Mouse (Mus musculus) hindbrain, embryonic 10.5 days (tissue): ENCODE data around the gene Bcl7a. TPM values are rescaled to one million over a fixed set of nuclear protein-coding genes. Genes with fewer than 3 reads are reported as not detected.

ENCODE experiments used
- DNase-seq: peaks from one replicate; pipeline ENCODE4 v3.0.0-alpha.2; 2017; ENCODE audit warnings: low spot score
- H3K27ac ChIP-seq: fragments of 300-500 bp; sonication (generic); 2 replicates; pipeline ENCODE4 v1.5.1; 2016; ENCODE audit warnings: mild to moderate bottlenecking, moderate library complexity
- H3K27me3 ChIP-seq: fragments of 300-500 bp; sonication (generic); 2 replicates; pipeline ENCODE4 v1.6.1; 2016; ENCODE audit warnings: mild to moderate bottlenecking; ENCODE audit not compliant: poor library complexity, insufficient read depth, severe bottlenecking
- H3K36me3 ChIP-seq: fragments of 300-500 bp; sonication (generic); 2 replicates; pipeline ENCODE4 v1.6.1; 2016; ENCODE audit warnings: mild to moderate bottlenecking, moderate library complexity
- H3K4me1 ChIP-seq: fragments of 300-500 bp; sonication (generic); replicated peaks from 2 replicates; pipeline ENCODE4 v1.6.1; 2016; ENCODE audit warnings: mild to moderate bottlenecking
- H3K4me3 ChIP-seq: fragments of 300-500 bp; sonication (generic); 2 replicates; pipeline ENCODE4 v1.5.1; 2016; ENCODE audit warnings: mild to moderate bottlenecking, moderate library complexity
- H3K9me3 ChIP-seq: fragments of 300-500 bp; sonication (generic); 2 replicates; pipeline ENCODE4 v1.6.1; 2016; ENCODE audit warnings: mild to moderate bottlenecking, moderate library complexity
- WGBS: fragments of 180-500 bp; shearing (Covaris S2); methylation state at CpG from one replicate; pipeline ENCODE4 v1.1.7; 2016; 5-methylcytosine and 5-hydroxymethylcytosine counted together
- polyA plus RNA-seq: library from polyadenylated mRNA; unstranded; fragments of >200 nt; fragmentation: Nextera tagmentation; extraction: Ambion mirVana; gene quantifications from 2 replicates; pipeline ENCODE4 v1.2.1, GENCODE M21; 2016

The Bcl7a gene
- polyA plus RNA-seq, 1 experiment from 2014 or later, result 48.0 TPM

- H3K36me3 ChIP-seq, result peaks cover 99% of the 10 kb centered on the region
- no peaks in the 10 kb centered on the region for H3K4me1 ChIP-seq
- no peaks in the 10 kb centered on the region for H3K27me3 ChIP-seq
- no peaks in the 10 kb centered on the region for H3K9me3 ChIP-seq
- no peak overlapping the region for H3K4me3 ChIP-seq
- WGBS, result 95% methylated on average over 5 of the region's 5 CpGs
- DNase-seq, result no peak
- no peak overlapping the region for H3K27ac ChIP-seq
Observed at GRCm38 (mm10) chr5:123370049-123370448, 26.4 kb downstream of the Bcl7a start.

- Histone ChIP-seq H3K4me3 (no peak overlapping the region), H3K27ac (no peak overlapping the region), H3K9me3 (no peaks in the 10 kb centered on the region), H3K4me1 (peaks cover 13% of the 10 kb centered on the region), H3K27me3 (no peaks in the 10 kb centered on the region), H3K36me3 (peaks cover 60% of the 10 kb centered on the region)
- DNase-seq, result no peak
- WGBS, result 89% methylated on average over 10 of the region's 10 CpGs
Observed at GRCm38 (mm10) chr5:123375262-123375661, 31.6 kb downstream of the Bcl7a start.

GRCm38 (mm10) chr5:123375793-123376452, 32.3 kb downstream of the Bcl7a start:
- no peak for DNase-seq
- Histone ChIP-seq H3K36me3 (peaks cover 54% of the 10 kb centered on the region), H3K4me1 (peaks cover 13% of the 10 kb centered on the region), H3K4me3 (no peak overlapping the region), H3K27me3 (no peaks in the 10 kb centered on the region), H3K27ac (no peak overlapping the region), H3K9me3 (no peaks in the 10 kb centered on the region)
- WGBS, result 91% methylated on average over 6 of the region's 6 CpGs

- no peaks in the 10 kb centered on the region for H3K9me3 ChIP-seq
- H3K27ac ChIP-seq, result no peak overlapping the region
- 78% methylated on average over 10 of the region's 10 CpGs for WGBS
- no peaks in the 10 kb centered on the region; the same call in 1 of the 2 replicates for H3K27me3 ChIP-seq
- DNase-seq, result no peak
- H3K4me3 ChIP-seq, result no peak overlapping the region
- H3K36me3 ChIP-seq, result peaks cover 47% of the 10 kb centered on the region
- H3K4me1 ChIP-seq, result peaks cover 15% of the 10 kb centered on the region
Observed at GRCm38 (mm10) chr5:123376569-123376968, 32.9 kb downstream of the Bcl7a start.

GRCm38 (mm10) chr5:123377120-123377955, 33.7 kb downstream of the Bcl7a start:
- H3K27me3 ChIP-seq, result no peaks in the 10 kb centered on the region; the same call in 1 of the 2 replicates
- H3K27ac ChIP-seq, result no peak overlapping the region; the same call in 1 of the 2 replicates
- no peaks in the 10 kb centered on the region for H3K9me3 ChIP-seq
- H3K4me3 ChIP-seq, result no peak overlapping the region
- peaks cover 40% of the 10 kb centered on the region for H3K36me3 ChIP-seq
- peak; percentile 73 for DNase-seq
- peaks cover 21% of the 10 kb centered on the region for H3K4me1 ChIP-seq
- 70% methylated on average over 15 of the region's 15 CpGs for WGBS

- Histone ChIP-seq H3K27ac (peak overlapping the region; percentile 5; the same call in 1 of the 2 replicates), H3K27me3 (no peaks in the 10 kb centered on the region; the same call in 1 of the 2 replicates), H3K36me3 (peaks cover 26% of the 10 kb centered on the region), H3K4me3 (no peak overlapping the region), H3K9me3 (no peaks in the 10 kb centered on the region), H3K4me1 (peaks cover 21% of the 10 kb centered on the region)
- no peak for DNase-seq
- 79% methylated on average over 9 of the region's 9 CpGs for WGBS
Observed at GRCm38 (mm10) chr5:123378712-123379111, 35.1 kb downstream of the Bcl7a start.

GRCm38 (mm10) chr5:123379504-123379931, 35.9 kb downstream of the Bcl7a start:
- peaks cover 21% of the 10 kb centered on the region for H3K4me1 ChIP-seq
- no peaks in the 10 kb centered on the region for H3K9me3 ChIP-seq
- WGBS, result 57% methylated on average over 5 of the region's 5 CpGs
- no peak overlapping the region for H3K27ac ChIP-seq
- DNase-seq, result no peak
- no peak overlapping the region for H3K4me3 ChIP-seq
- peaks cover 18% of the 10 kb centered on the region for H3K36me3 ChIP-seq
- H3K27me3 ChIP-seq, result no peaks in the 10 kb centered on the region; the same call in 1 of the 2 replicates

- Histone ChIP-seq H3K27ac (no peak overlapping the region), H3K4me1 (peaks cover 21% of the 10 kb centered on the region), H3K36me3 (no peaks in the 10 kb centered on the region), H3K9me3 (no peaks in the 10 kb centered on the region), H3K4me3 (no peak overlapping the region), H3K27me3 (no peaks in the 10 kb centered on the region; the same call in 1 of the 2 replicates)
- 29% methylated on average over 20 of the region's 20 CpGs for WGBS
- DNase-seq, result peak; percentile 39
Observed at GRCm38 (mm10) chr5:123381968-123382367, 38.3 kb downstream of the Bcl7a start.

GRCm38 (mm10) chr5:123382686-123383085, 39.1 kb downstream of the Bcl7a start:
- Histone ChIP-seq H3K4me3 (no peak overlapping the region), H3K27me3 (no peaks in the 10 kb centered on the region; the same call in 1 of the 2 replicates), H3K36me3 (no peaks in the 10 kb centered on the region), H3K4me1 (peaks cover 21% of the 10 kb centered on the region), H3K27ac (no peak overlapping the region), H3K9me3 (no peaks in the 10 kb centered on the region)
- 84% methylated on average over 8 of the region's 8 CpGs for whole genome bisulfite sequencing
- DNase-seq, result no peak

- 0 out of 2 replicates have a peak, but pooled peaks cover 5% of the 10 kb centered on the region for H3K27me3 ChIP-seq
- H3K9me3 ChIP-seq, result no peaks in the 10 kb centered on the region
- DNase-seq, result no peak
- no peak overlapping the region for H3K27ac ChIP-seq
- no peaks in the 10 kb centered on the region for H3K36me3 ChIP-seq
- WGBS, result 28% methylated on average over 3 of the region's 3 CpGs
- peaks cover 24% of the 10 kb centered on the region for H3K4me1 ChIP-seq
- H3K4me3 ChIP-seq, result no peak overlapping the region
Observed at GRCm38 (mm10) chr5:123388452-123388851, 44.8 kb downstream of the Bcl7a start.

- H3K4me3 ChIP-seq, result peak overlapping the region; percentile 52
- H3K9me3 ChIP-seq, result no peaks in the 10 kb centered on the region
- 0 out of 2 replicates have a peak, but pooled peaks cover 5% of the 10 kb centered on the region for H3K27me3 ChIP-seq
- WGBS, result 2% methylated on average over 16 of the region's 17 CpGs
- DNase-seq, result no peak
- peaks cover 41% of the 10 kb centered on the region for H3K4me1 ChIP-seq
- H3K27ac ChIP-seq, result peak overlapping the region; percentile 59
- H3K36me3 ChIP-seq, result no peaks in the 10 kb centered on the region
Observed at GRCm38 (mm10) chr5:123390536-123391441, 47.2 kb downstream of the Bcl7a start.

- Histone ChIP-seq H3K4me3 (peak overlapping the region; percentile 52), H3K4me1 (peaks cover 48% of the 10 kb centered on the region), H3K27me3 (0 out of 2 replicates have a peak, but pooled peaks cover 5% of the 10 kb centered on the region), H3K27ac (peak overlapping the region; percentile 59), H3K9me3 (no peaks in the 10 kb centered on the region), H3K36me3 (no peaks in the 10 kb centered on the region)
- DNase-seq, result peak; percentile 58
- 2% methylated on average over 5 of the region's 5 CpGs for WGBS
Observed at GRCm38 (mm10) chr5:123391442-123391809, 47.8 kb downstream of the Bcl7a start.
